Mouse (Mus musculus) cortical plate, adult 2 months (tissue): Measurements from ENCODE around the gene Irs2. TPM values are rescaled to one million over a fixed set of nuclear protein-coding genes. Genes with fewer than 3 reads are reported as not detected.

Experiments
- H3K27ac ChIP-seq: fragments of 200-500 bp; 2 replicates; pipeline ENCODE4 v1.5.1; 2012; ENCODE audit warnings: low read length, control low read depth, inconsistent platforms; ENCODE audit not compliant: insufficient read depth
- H3K4me1 ChIP-seq: fragments of 200-500 bp; 2 replicates; pipeline ENCODE4 v1.6.1; 2011; ENCODE audit warnings: low read length; ENCODE audit not compliant: control insufficient read depth, insufficient read depth
- H3K4me3 ChIP-seq: fragments of 200-500 bp; 2 replicates; pipeline ENCODE4 v1.5.1; 2011; ENCODE audit warnings: mild to moderate bottlenecking, low read length, control low read depth; ENCODE audit not compliant: insufficient read depth
- CTCF ChIP-seq: fragments of 200-500 bp; IDR thresholded peaks from 2 replicates; pipeline ENCODE4 v1.5.1; 2011; ENCODE audit warnings: mild to moderate bottlenecking, control low read depth, low read length; ENCODE audit not compliant: insufficient read depth; ENCODE audit errors: extremely low read depth
- POLR2A ChIP-seq: fragments of 200-500 bp; IDR thresholded peaks from 2 replicates; pipeline ENCODE4 v1.6.1; 2011; ENCODE audit warnings: mild to moderate bottlenecking, low read length, control low read depth; ENCODE audit not compliant: insufficient read depth; ENCODE audit errors: extremely low read depth
- polyA plus RNA-seq: library from polyadenylated mRNA; depleted of rRNA; stranded (reverse); fragments of >200 nt; gene quantifications from 2 replicates; pipeline ENCODE4 v1.2.3, GENCODE M21; 2012

Irs2 gene
- polyA plus RNA-seq, 1 experiment: 18.0 TPM

GRCm38 (mm10) chr8:11010913-11011605 lies 2.8 kb upstream of the Irs2 start:
- no peak overlapping the region for H3K4me3 ChIP-seq
- peaks cover 5% of the 10 kb centered on the region; the same call in 1 of the 2 replicates for H3K4me1 ChIP-seq
- TF ChIP-seq POLR2A: no peak
- no peak for TF ChIP-seq CTCF
- no peak overlapping the region for H3K27ac ChIP-seq

- TF ChIP-seq POLR2A: no peak
- no peak for TF ChIP-seq CTCF
- H3K27ac ChIP-seq: no peak overlapping the region
- H3K4me3 ChIP-seq: no peak overlapping the region
- peaks cover 5% of the 10 kb centered on the region; the same call in 1 of the 2 replicates for H3K4me1 ChIP-seq
Measured at GRCm38 (mm10) chr8:11010398-11010797, 2.1 kb upstream of the Irs2 start.

- TF ChIP-seq POLR2A: peak; percentile 55; the same call in 1 of the 2 replicates
- TF ChIP-seq CTCF: no peak
- peak overlapping the region; percentile 50 for H3K4me3 ChIP-seq
- peak overlapping the region; percentile 51; the same call in 1 of the 2 replicates for H3K27ac ChIP-seq
- peaks cover 5% of the 10 kb centered on the region; the same call in 1 of the 2 replicates for H3K4me1 ChIP-seq
Measured at GRCm38 (mm10) chr8:11009431-11010071, 1.3 kb upstream of the Irs2 start.

GRCm38 (mm10) chr8:11008842-11009420 lies 673 bp upstream of the Irs2 start:
- Histone ChIP-seq H3K27ac (peak overlapping the region; percentile 91), H3K4me1 (peaks cover 5% of the 10 kb centered on the region; the same call in 1 of the 2 replicates), H3K4me3 (peak overlapping the region; percentile 50)
- TF ChIP-seq POLR2A (peak; percentile 100), CTCF (no peak)

GRCm38 (mm10) chr8:11007581-11008378 lies 478 bp downstream of the Irs2 start:
- TF ChIP-seq POLR2A (no peak), CTCF (no peak)
- H3K27ac ChIP-seq: peak overlapping the region; percentile 94
- peaks cover 3% of the 10 kb centered on the region; the same call in 1 of the 2 replicates for H3K4me1 ChIP-seq
- H3K4me3 ChIP-seq: peak overlapping the region; percentile 50

- Histone ChIP-seq H3K27ac (peak overlapping the region; percentile 94), H3K4me3 (peak overlapping the region; percentile 50), H3K4me1 (peaks cover 4% of the 10 kb centered on the region)
- TF ChIP-seq CTCF (peak; percentile 47), POLR2A (no peak)
Measured at GRCm38 (mm10) chr8:11007001-11007580, 1.2 kb downstream of the Irs2 start.

- TF ChIP-seq POLR2A: no peak
- no peak for TF ChIP-seq CTCF
- peaks cover 8% of the 10 kb centered on the region for H3K4me1 ChIP-seq
- H3K4me3 ChIP-seq: peak overlapping the region; percentile 50
- peak overlapping the region; percentile 52; the same call in 1 of the 2 replicates for H3K27ac ChIP-seq
Measured at GRCm38 (mm10) chr8:11006276-11006630, 2.0 kb downstream of the Irs2 start.

GRCm38 (mm10) chr8:11005460-11006275 lies 2.6 kb downstream of the Irs2 start:
- H3K4me3 ChIP-seq: peak overlapping the region; percentile 50
- TF ChIP-seq POLR2A (no peak), CTCF (no peak)
- H3K4me1 ChIP-seq: peaks cover 10% of the 10 kb centered on the region
- no peak overlapping the region for H3K27ac ChIP-seq
